Mouse (Mus musculus) midbrain, embryonic 16.5 days (tissue): ENCODE data around the gene Ubl4a. TPM values are rescaled to one million over a fixed set of nuclear protein-coding genes. Genes with fewer than 3 reads are reported as not detected.

Experiments
- ATAC-seq: fragments of 200-750 bp; cut with Nextera tagmentation; 2 replicates; pipeline ENCODE4 v1.8.0; 2017; ENCODE audit warnings: moderate TSS enrichment
- H3K27ac ChIP-seq: fragments of 300-500 bp; sonication (generic); 2 replicates; pipeline ENCODE4 v1.5.1; 2014; ENCODE audit warnings: mild to moderate bottlenecking, low read length, mixed read lengths
- H3K27me3 ChIP-seq: fragments of 300-500 bp; sonication (generic); 2 replicates; pipeline ENCODE4 v1.6.1; 2014; ENCODE audit warnings: low read depth, low read length, mixed read lengths; ENCODE audit not compliant: control insufficient read depth, insufficient read depth
- H3K36me3 ChIP-seq: fragments of 300-500 bp; sonication (generic); 2 replicates; pipeline ENCODE4 v1.6.1; 2014; ENCODE audit warnings: mild to moderate bottlenecking, low read length, moderate library complexity, mixed read lengths; ENCODE audit not compliant: control insufficient read depth, insufficient read depth
- H3K4me1 ChIP-seq: fragments of 300-500 bp; sonication (generic); 2 replicates; pipeline ENCODE4 v1.6.1; 2014; ENCODE audit warnings: mild to moderate bottlenecking, low read length, mixed read lengths; ENCODE audit not compliant: control insufficient read depth, insufficient read depth
- H3K4me2 ChIP-seq: fragments of 300-500 bp; sonication (generic); 2 replicates; pipeline ENCODE4 v1.6.1; 2014; ENCODE audit warnings: mild to moderate bottlenecking, low read length, mixed read lengths
- H3K4me3 ChIP-seq: fragments of 300-500 bp; sonication (generic); 2 replicates; pipeline ENCODE4 v1.5.1; 2014; ENCODE audit warnings: low read depth, mild to moderate bottlenecking, low read length, moderate library complexity, mixed read lengths
- H3K9ac ChIP-seq: fragments of 300-500 bp; sonication (generic); 2 replicates; pipeline ENCODE4 v1.6.1; 2014; ENCODE audit warnings: low read depth, low read length, mixed read lengths
- H3K9me3 ChIP-seq: fragments of 300-500 bp; sonication (generic); replicated peaks from 2 replicates; pipeline ENCODE4 v1.6.1; 2014; ENCODE audit warnings: mild to moderate bottlenecking, low read length, mixed read lengths; ENCODE audit not compliant: control insufficient read depth, poor library complexity, severe bottlenecking
- whole genome bisulfite sequencing: fragments of 180-500 bp; shearing (Covaris S2); extraction: QIAGEN DNeasy Blood & Tissue Kit; methylation state at CpG from one replicate; pipeline ENCODE4 v1.1.7; 2014; 5-methylcytosine and 5-hydroxymethylcytosine counted together
- polyA plus RNA-seq: library from polyadenylated mRNA; unstranded; fragments of >200 nt; fragmentation: Nextera tagmentation; extraction: Ambion mirVana; gene quantifications from 2 replicates; pipeline ENCODE4 v1.2.1, GENCODE M21; 2015

Gene Ubl4a
- polyA plus RNA-seq: 65.9 and 72.6 TPM in 2 replicates

DNA sequence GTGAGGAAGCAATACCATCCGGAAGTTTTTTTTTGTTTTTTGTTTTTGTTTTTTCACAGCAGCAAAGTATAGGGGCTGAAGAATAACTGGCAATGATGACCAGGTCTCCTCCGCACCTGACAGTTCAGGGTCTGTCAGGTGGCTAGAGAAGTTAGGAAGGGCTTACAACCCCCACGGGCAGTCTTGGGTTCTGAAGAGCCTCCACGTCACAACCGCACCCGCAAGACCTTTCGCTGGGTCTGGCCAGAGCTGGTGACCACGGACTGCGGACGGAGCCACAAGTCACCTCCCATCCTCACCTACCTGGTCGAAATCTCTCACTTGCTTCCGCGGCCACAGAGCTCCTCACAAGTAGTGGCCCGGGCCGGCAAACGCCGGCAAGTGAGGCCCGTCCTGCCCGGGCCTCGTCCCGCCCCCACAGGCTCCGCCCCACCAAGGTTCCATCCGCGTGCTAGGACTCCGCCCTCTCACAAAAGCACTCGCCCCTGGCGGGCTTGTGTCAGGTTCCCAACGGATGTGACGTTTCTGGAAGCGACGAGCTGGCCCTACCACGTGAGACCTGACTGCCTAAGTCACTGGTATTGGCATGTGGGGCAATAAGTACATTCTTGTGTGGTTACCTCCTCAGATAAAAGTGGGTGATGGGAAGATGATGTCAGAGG is at the start of gene Ubl4a, which contains the start of gene Slc10a3:
Gene Ubl4a, minus strand, starts transcription at position 331 of the 662 bp plus-strand sequence.
Gene Slc10a3, minus strand, starts transcription at position 462 of the 662 bp plus-strand sequence.
- no peak within 1 kb of the TSS; the same call in 1 of the 2 replicates for H3K27ac ChIP-seq
- H3K9me3 ChIP-seq: no peaks in the 10 kb centered on the region
- peak within 1 kb of the TSS; percentile 48 for H3K4me3 ChIP-seq
- H3K27me3 ChIP-seq: no peaks in the 10 kb centered on the region
- H3K4me1 ChIP-seq: peaks cover 8% of the 10 kb centered on the region
- H3K9ac ChIP-seq: peak within 1 kb of the TSS; percentile 62
- H3K4me2 ChIP-seq: peak within 1 kb of the TSS; percentile 67
- 17% methylated on average over 32 of the region's 32 CpGs for WGBS
- H3K36me3 ChIP-seq: no peaks in the 10 kb centered on the region
- ATAC-seq: peak; percentile 89

DNA sequence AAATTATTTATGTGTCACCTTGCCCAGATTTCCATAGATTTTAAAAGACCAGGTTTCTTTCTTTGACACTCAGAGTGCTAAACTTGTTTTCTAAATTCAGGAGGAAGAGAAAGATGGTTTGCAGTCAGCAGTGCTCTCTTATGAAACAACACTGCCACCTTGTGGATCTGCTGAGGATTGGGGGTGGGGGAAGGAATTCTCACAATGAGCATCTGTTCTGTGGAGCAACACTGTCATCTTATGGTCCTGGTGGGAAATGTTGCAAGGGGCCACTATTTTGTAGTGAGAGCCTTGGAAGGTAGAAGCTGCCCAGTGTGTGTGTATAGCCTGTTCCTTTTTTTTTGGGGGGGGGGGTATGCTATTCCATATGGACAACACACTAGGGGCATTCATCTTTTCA is 40.4 kb upstream of the Ubl4a start:
- Histone ChIP-seq H3K27ac (no peak overlapping the region), H3K36me3 (no peaks in the 10 kb centered on the region), H3K27me3 (no peaks in the 10 kb centered on the region), H3K4me2 (no peak overlapping the region), H3K9me3 (no peaks in the 10 kb centered on the region), H3K9ac (no peak overlapping the region), H3K4me3 (no peak overlapping the region), H3K4me1 (no peaks in the 10 kb centered on the region)
- ATAC-seq: peak; percentile 86

DNA sequence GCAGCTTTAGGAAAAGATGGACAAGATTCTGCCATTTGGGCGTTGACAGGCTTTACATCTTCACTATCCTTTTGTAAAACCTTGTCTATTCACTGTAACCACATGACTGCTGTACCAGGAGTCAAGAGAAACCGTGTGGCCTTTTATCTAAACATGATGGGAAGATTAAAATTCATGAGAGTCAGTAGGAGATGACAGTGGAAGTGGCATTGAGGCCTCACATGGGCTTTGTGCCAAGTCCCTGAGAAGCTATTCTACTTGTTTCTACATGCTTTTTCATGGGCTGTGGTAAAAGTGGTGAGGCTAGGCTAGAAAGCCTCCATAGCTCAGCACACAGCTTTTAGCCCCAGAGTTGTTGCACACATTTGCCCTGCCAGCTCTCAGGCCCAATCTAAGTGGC is 35.3 kb upstream of the Ubl4a start:
- H3K27ac ChIP-seq: no peak overlapping the region
- H3K4me3 ChIP-seq: no peak overlapping the region
- ATAC-seq: no peak
- no peaks in the 10 kb centered on the region for H3K36me3 ChIP-seq
- no peaks in the 10 kb centered on the region for H3K9me3 ChIP-seq
- no peaks in the 10 kb centered on the region for H3K27me3 ChIP-seq
- no peak overlapping the region for H3K9ac ChIP-seq
- H3K4me2 ChIP-seq: no peak overlapping the region
- no peaks in the 10 kb centered on the region for H3K4me1 ChIP-seq
- WGBS: 23% methylated on average over 2 of the region's 2 CpGs

DNA sequence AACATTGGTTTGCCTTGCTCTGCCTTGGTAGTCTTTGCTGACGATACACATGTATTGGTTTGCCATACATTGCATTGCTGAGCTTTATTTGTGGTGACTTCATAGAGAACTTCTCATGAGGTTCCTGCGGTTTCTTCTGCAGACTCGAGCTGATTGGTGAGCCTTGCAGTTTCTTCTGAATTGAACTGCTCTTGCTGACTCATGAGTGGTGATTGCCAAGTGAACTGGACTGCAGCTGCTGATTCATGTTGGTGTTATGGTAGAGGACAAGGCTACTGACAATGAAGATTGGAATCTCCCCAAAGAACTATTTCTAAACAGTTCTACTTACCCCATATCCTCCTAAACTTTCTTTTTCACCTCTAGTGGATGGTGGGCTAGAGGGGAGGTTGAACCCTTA is 27.1 kb upstream of the Ubl4a start:
- no peak overlapping the region for H3K27ac ChIP-seq
- no peak overlapping the region for H3K9ac ChIP-seq
- no peaks in the 10 kb centered on the region for H3K36me3 ChIP-seq
- 84% methylated on average over 3 of the region's 3 CpGs for WGBS
- no peaks in the 10 kb centered on the region for H3K4me1 ChIP-seq
- no peak for ATAC-seq
- H3K27me3 ChIP-seq: no peaks in the 10 kb centered on the region
- H3K4me2 ChIP-seq: no peak overlapping the region
- H3K4me3 ChIP-seq: no peak overlapping the region
- no peaks in the 10 kb centered on the region for H3K9me3 ChIP-seq

DNA sequence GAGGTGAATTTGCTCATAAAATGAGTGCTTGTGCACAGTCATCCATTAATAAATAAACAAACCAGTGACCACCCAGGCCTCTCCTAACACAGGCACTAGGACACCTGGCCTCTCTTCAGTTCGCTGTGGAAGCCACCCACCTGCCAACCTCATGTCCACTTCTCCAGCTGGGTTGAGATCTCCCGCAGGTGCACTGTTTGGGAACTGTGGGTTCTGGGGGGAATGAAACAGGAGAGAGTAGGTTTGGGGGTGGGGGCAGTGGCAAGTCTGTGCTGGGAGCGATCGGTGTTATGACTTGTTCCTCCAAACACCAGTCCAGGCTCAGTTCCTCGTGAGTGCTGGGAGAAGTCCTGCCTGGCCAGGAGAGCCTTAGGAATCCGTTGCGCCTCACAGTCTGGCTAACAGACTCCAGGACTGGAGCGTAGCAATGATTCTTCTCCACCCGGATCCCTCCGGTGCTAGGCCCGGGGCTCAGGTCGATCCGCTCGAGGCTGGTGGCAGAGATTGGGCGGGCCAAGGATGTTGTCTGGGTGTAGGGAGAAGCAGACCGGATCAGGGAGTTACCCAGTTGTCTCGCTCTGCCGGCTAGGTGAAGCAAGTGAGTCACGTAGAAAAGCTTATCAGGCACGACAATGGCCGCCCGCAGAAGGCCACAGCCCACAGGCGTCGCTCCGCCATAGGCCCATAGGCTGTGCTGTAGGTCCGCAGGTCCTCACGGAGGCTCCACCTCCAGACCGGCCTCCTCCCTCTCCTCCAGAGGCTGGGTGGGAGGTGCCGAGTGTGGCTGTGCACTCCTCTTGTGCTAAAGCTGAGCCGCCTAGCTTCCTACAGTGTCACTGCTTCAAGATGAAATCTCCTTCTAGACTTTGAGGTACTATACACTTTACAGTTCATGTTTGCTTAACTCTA is 19.8 kb upstream of the Ubl4a start, which contains the start of the genes Fam3a and Ikbkg:
Gene Fam3a, minus strand, starts transcription at position 738 of the 909 bp plus-strand sequence.
Gene Ikbkg, plus strand, starts transcription at position 756 of the 909 bp plus-strand sequence.
- Histone ChIP-seq H3K4me3 (peak within 1 kb of the TSS; percentile 47), H3K27ac (peak within 1 kb of the TSS; percentile 87), H3K9ac (peak within 1 kb of the TSS; percentile 73), H3K4me1 (peaks cover 12% of the 10 kb centered on the region), H3K9me3 (no peaks in the 10 kb centered on the region), H3K27me3 (no peaks in the 10 kb centered on the region), H3K4me2 (peak within 1 kb of the TSS; percentile 69), H3K36me3 (no peaks in the 10 kb centered on the region)
- ATAC-seq: peak; percentile 100
- 23% methylated on average over 30 of the region's 30 CpGs for WGBS

DNA sequence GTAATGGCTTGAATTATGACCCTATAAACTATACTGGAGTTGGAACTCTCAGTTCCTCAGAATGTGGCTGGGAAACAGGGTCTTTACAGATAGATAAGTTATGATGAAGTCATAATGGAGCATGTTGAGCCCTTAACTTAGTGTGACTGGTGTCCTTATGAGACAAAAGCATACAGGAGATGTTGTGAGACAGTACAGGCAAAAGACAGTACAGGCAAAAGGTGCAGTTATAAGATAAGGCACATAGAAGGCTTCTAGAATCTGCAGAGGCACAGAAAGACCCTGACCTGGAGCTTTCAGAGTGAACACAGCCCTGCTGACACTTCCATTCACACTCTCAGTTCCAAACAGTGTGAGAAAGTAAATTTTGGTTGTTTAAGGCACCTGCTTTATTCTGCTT is 15.1 kb upstream of the Ubl4a start:
- Histone ChIP-seq H3K4me1 (peaks cover 9% of the 10 kb centered on the region), H3K36me3 (no peaks in the 10 kb centered on the region), H3K9ac (no peak overlapping the region), H3K27me3 (no peaks in the 10 kb centered on the region), H3K27ac (no peak overlapping the region), H3K9me3 (no peaks in the 10 kb centered on the region), H3K4me3 (no peak overlapping the region), H3K4me2 (no peak overlapping the region)
- ATAC-seq: no peak

DNA sequence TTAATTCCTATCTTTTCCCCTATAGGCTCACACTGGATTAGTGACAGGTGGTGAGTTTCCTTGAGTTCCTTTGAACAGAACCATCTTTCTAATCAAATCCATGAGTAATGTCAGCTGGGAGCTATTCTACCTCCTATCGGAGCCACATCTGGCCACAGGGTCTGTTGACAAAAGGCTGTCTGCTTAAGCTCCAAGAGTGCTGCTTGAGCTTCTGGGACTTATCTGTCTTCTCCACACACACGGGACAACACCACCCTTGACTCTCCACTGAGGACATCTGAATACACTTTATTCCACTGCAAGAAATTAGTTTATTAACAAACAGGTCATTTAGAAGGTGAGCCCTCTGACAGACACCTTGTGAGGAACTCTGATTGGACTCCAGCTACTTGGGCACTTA is 11.4 kb upstream of the Ubl4a start:
- Histone ChIP-seq H3K27ac (no peak overlapping the region), H3K36me3 (no peaks in the 10 kb centered on the region), H3K9ac (no peak overlapping the region), H3K27me3 (no peaks in the 10 kb centered on the region), H3K9me3 (no peaks in the 10 kb centered on the region), H3K4me2 (no peak overlapping the region), H3K4me1 (no peaks in the 10 kb centered on the region), H3K4me3 (no peak overlapping the region)
- WGBS: 82% methylated on average over 2 of the region's 2 CpGs
- no peak for ATAC-seq

DNA sequence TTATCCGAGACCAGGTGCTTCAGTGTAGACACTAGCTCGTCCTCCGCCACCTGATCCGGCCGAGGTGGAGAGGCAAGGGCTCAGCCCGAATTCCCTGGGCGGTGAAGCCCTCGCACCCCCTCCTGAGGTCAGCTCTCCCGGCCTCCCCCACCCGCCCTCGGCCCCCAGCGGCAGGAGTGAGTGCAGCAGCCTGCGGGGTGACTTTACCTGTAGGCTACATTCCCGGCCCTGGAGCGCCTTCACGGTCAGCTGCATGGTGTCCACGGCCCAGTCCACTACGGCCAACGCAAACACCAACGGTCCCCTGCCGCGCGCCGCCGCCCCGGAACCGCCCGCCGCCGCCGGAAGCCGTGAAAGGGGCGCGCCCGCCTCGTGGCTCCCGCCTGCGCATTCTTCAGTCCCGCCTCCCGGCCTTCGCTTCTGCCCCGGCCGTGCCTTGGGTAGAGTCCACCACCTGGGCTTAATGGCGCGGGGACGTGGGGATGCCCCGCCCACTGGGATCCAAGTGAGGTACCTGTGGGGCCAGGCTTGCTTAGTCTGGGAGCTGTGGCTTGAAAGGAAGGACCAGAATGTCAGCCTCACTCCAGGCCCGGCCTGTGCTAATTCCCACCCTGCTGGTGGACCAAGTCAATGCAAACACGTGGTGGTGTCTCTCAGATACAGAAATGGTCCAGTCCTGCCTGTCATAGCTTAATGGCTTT is 4.7 kb downstream of the Ubl4a start:
- no peaks in the 10 kb centered on the region for H3K36me3 ChIP-seq
- no peaks in the 10 kb centered on the region for H3K27me3 ChIP-seq
- peaks cover 14% of the 10 kb centered on the region for H3K4me1 ChIP-seq
- peak overlapping the region; percentile 85 for H3K27ac ChIP-seq
- H3K4me3 ChIP-seq: peak overlapping the region; percentile 57
- H3K9ac ChIP-seq: peak overlapping the region; percentile 82
- WGBS: 20% methylated on average over 34 of the region's 49 CpGs
- H3K9me3 ChIP-seq: no peaks in the 10 kb centered on the region
- ATAC-seq: peak; percentile 80
- H3K4me2 ChIP-seq: peak overlapping the region; percentile 69
